Mouse (Mus musculus) stomach, embryonic 16.5 days (tissue): ENCODE measurements around the gene Sugct. TPM values are rescaled to one million over a fixed set of nuclear protein-coding genes. Genes with fewer than 3 reads are reported as not detected.
A peak's percentile ranks its signal among the peaks of the same experiment; 100 is the strongest.

Experiments
- ATAC-seq: fragments of 200-750 bp; cut with Nextera tagmentation; 2 replicates; pipeline ENCODE4 v1.8.0; 2017; ENCODE audit warnings: moderate number of reproducible peaks, moderate TSS enrichment; ENCODE audit not compliant: insufficient read depth, low FRiP score
- H3K27ac ChIP-seq: fragments of 300-500 bp; sonication (generic); 2 replicates; pipeline ENCODE4 v1.5.1; 2014; ENCODE audit warnings: low read length
- H3K27me3 ChIP-seq: fragments of 300-500 bp; sonication (generic); 2 replicates; pipeline ENCODE4 v1.6.1; 2014; ENCODE audit warnings: low read length, control low read depth, mixed read lengths; ENCODE audit not compliant: control insufficient read depth, insufficient read depth
- H3K36me3 ChIP-seq: fragments of 300-500 bp; sonication (generic); 2 replicates; pipeline ENCODE4 v1.6.1; 2014; ENCODE audit warnings: low read length; ENCODE audit not compliant: control insufficient read depth, insufficient read depth
- H3K4me1 ChIP-seq: fragments of 300-500 bp; sonication (generic); 2 replicates; pipeline ENCODE4 v1.6.1; 2014; ENCODE audit warnings: low read length, control low read depth, mixed read lengths; ENCODE audit not compliant: control insufficient read depth, insufficient read depth
- H3K4me2 ChIP-seq: fragments of 300-500 bp; sonication (generic); 2 replicates; pipeline ENCODE4 v1.6.1; 2014; ENCODE audit warnings: low read depth, low read length, mixed read lengths
- H3K4me3 ChIP-seq: fragments of 300-500 bp; sonication (generic); replicated peaks from 2 replicates; pipeline ENCODE4 v1.5.1; 2014; ENCODE audit warnings: mild to moderate bottlenecking, low read length
- H3K9ac ChIP-seq: fragments of 300-500 bp; sonication (generic); 2 replicates; pipeline ENCODE4 v1.6.1; 2014; ENCODE audit warnings: low read length
- H3K9me3 ChIP-seq: fragments of 300-500 bp; sonication (generic); replicated peaks from 2 replicates; pipeline ENCODE4 v1.6.1; 2016; ENCODE audit warnings: low read length, control low read depth; ENCODE audit not compliant: control insufficient read depth
- WGBS: fragments of 180-500 bp; shearing (Covaris S2); extraction: QIAGEN DNeasy Blood & Tissue Kit; methylation state at CpG from one replicate; pipeline ENCODE4 v1.1.7; 2014; 5-methylcytosine and 5-hydroxymethylcytosine counted together
- polyA plus RNA-seq: library from polyadenylated mRNA; unstranded; fragments of >200 nt; fragmentation: Nextera tagmentation; extraction: Ambion mirVana; gene quantifications from 2 replicates; pipeline ENCODE4 v1.2.1, GENCODE M21; 2015

Gene Sugct
- polyA plus RNA-seq, 1 experiment from 2014 or later = 6.6 TPM

GRCm38 (mm10) chr13:17695898-17696580, 686 bp upstream of the Sugct start:
- H3K27me3 ChIP-seq = no peaks in the 10 kb centered on the region
- peak overlapping the region; percentile 81 for H3K4me2 ChIP-seq
- peak overlapping the region; percentile 97 for H3K9ac ChIP-seq
- H3K36me3 ChIP-seq = no peaks in the 10 kb centered on the region
- ATAC-seq = no peak
- peaks cover 3% of the 10 kb centered on the region; the same call in 1 of the 2 replicates for H3K4me1 ChIP-seq
- WGBS = 7% methylated on average over 7 of the region's 7 CpGs
- H3K4me3 ChIP-seq = peak overlapping the region; percentile 84
- H3K27ac ChIP-seq = peak overlapping the region; percentile 95
- no peaks in the 10 kb centered on the region for H3K9me3 ChIP-seq

DNA sequence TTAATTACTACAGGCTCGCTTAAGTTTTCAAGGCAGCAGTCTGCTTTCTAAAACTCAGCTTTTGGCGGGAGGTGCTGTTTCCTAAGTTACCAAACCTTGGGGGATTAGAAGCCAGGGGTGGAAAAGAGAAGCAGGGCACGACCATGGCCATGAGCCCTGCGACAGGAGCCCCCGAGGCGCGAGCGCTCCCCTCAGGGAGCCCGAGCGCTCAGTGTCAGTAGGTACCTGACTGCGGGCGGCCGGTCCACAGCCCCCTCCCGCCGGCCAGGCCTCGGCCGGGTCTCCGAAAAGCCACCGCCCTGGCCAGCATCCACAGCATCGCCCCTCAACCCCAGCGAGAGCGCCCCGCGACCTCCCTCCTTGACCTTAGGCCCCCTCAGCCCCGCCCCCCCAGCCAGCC, 939 bp downstream of the Sugct start:
- under 1% methylated on average over 24 of the region's 25 CpGs for WGBS
- H3K9ac ChIP-seq = peak overlapping the region; percentile 77
- peaks cover 7% of the 10 kb centered on the region for H3K4me1 ChIP-seq
- peak overlapping the region; percentile 62 for H3K4me2 ChIP-seq
- H3K27ac ChIP-seq = peak overlapping the region; percentile 71
- no peaks in the 10 kb centered on the region for H3K9me3 ChIP-seq
- no peaks in the 10 kb centered on the region for H3K27me3 ChIP-seq
- no peaks in the 10 kb centered on the region for H3K36me3 ChIP-seq
- H3K4me3 ChIP-seq = peak overlapping the region; percentile 84
- ATAC-seq = peak; percentile 65

- H3K27ac ChIP-seq = no peak overlapping the region
- WGBS = 56% methylated on average over 5 of the region's 5 CpGs
Measured at GRCm38 (mm10) chr13:17693816-17694215, 1.5 kb downstream of the Sugct start.

DNA sequence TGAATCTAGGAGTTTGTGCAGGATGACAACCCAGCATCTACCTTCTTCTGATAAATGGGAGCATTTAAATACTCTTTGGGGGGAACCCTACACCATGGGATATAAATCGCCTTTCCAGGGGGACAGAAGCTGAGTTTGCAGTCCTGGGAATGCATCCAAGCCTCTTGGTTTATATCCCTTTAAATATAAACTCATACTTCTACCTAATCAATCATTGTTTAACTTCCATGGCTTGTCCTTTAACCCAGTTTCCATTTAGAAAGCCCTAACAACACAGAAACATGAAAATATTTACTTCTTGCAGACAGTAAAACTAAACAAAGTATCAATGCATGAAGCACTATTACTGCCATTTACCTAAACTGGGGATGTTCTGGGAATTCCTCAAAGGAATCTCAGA, 3.9 kb downstream of the Sugct start:
- Histone ChIP-seq H3K4me3 (no peak overlapping the region), H3K9ac (no peak overlapping the region), H3K4me2 (no peak overlapping the region), H3K4me1 (peaks cover 7% of the 10 kb centered on the region), H3K36me3 (no peaks in the 10 kb centered on the region), H3K27ac (peak overlapping the region; percentile 38; the same call in 1 of the 2 replicates), H3K27me3 (no peaks in the 10 kb centered on the region), H3K9me3 (no peaks in the 10 kb centered on the region)
- 18% methylated on average over 1 of the region's 1 CpGs for WGBS
- ATAC-seq = no peak

More at GRCm38 (mm10) chr13:17693816-17694215, 1.5 kb downstream of the Sugct start:
- Histone ChIP-seq H3K36me3 (no peaks in the 10 kb centered on the region), H3K4me2 (peak overlapping the region; percentile 62), H3K27me3 (no peaks in the 10 kb centered on the region), H3K4me3 (peak overlapping the region; percentile 84), H3K9me3 (no peaks in the 10 kb centered on the region), H3K4me1 (peaks cover 7% of the 10 kb centered on the region), H3K9ac (no peak overlapping the region)
- no peak for ATAC-seq

- H3K36me3 ChIP-seq = no peaks in the 10 kb centered on the region
- H3K9me3 ChIP-seq = no peaks in the 10 kb centered on the region
- H3K4me2 ChIP-seq = no peak overlapping the region
- H3K9ac ChIP-seq = no peak overlapping the region
- peaks cover 7% of the 10 kb centered on the region for H3K4me1 ChIP-seq
- H3K4me3 ChIP-seq = no peak overlapping the region
- peak overlapping the region; percentile 66; the same call in 1 of the 2 replicates for H3K27ac ChIP-seq
- no peak for ATAC-seq
- no peaks in the 10 kb centered on the region for H3K27me3 ChIP-seq
Measured at GRCm38 (mm10) chr13:17690686-17691085, 4.7 kb downstream of the Sugct start.

- Histone ChIP-seq H3K4me2 (no peak overlapping the region), H3K9ac (no peak overlapping the region), H3K4me3 (no peak overlapping the region), H3K36me3 (no peaks in the 10 kb centered on the region), H3K27ac (no peak overlapping the region), H3K4me1 (peaks cover 7% of the 10 kb centered on the region), H3K27me3 (no peaks in the 10 kb centered on the region), H3K9me3 (no peaks in the 10 kb centered on the region)
- ATAC-seq = no peak
Measured at GRCm38 (mm10) chr13:17689461-17689860, 5.9 kb downstream of the Sugct start.

DNA sequence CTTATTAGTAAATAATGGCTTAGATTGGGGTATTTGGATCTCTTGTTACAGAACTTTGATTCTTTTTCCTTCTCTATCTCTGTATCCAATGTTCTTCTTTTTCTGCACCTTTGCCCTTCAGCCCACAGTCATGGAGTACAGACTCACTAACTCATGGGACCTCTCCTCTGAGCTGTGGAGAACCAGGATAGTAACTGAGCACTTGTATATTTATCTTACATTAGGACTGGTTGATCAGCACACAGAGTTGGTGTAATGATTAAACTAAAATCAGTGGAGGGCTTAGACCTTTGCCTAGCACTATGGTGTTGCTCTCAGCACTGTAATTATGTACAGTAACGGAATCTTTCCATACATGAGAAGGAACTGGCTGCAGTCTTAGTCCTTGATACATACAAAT, 24.2 kb downstream of the Sugct start:
- no peak for ATAC-seq

DNA sequence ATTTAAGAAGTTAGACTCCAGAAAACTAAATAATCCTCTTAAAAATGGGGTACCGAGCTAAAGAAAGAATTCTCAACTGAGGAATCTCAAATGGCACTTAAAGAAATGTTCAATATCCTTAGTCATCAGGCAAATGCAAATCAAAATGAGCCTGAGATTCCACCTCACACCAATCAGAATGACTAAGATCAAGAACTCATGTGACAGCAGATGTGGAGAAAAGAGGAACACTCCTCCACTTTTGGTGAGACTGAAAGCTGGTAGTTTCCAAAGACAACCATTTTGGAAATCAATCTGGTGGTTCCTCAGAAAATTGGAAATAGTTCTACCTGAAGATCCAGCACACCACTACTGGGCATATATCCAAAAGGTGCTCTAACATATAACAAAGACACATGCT, 28.0 kb downstream of the Sugct start:
- Histone ChIP-seq H3K27ac (no peak overlapping the region), H3K4me1 (no peaks in the 10 kb centered on the region), H3K9ac (no peak overlapping the region), H3K36me3 (no peaks in the 10 kb centered on the region), H3K9me3 (no peaks in the 10 kb centered on the region), H3K4me3 (no peak overlapping the region), H3K27me3 (no peaks in the 10 kb centered on the region), H3K4me2 (no peak overlapping the region)
- 75% methylated on average over 1 of the region's 1 CpGs for WGBS
- no peak for ATAC-seq

More for the DNA sequence above, 24.2 kb downstream of the Sugct start:
- Histone ChIP-seq H3K4me3 (no peak overlapping the region), H3K27me3 (no peaks in the 10 kb centered on the region), H3K36me3 (no peaks in the 10 kb centered on the region), H3K4me2 (no peak overlapping the region), H3K9ac (no peak overlapping the region), H3K9me3 (no peaks in the 10 kb centered on the region), H3K4me1 (no peaks in the 10 kb centered on the region), H3K27ac (no peak overlapping the region)
- 64% methylated on average over 1 of the region's 1 CpGs for WGBS

GRCm38 (mm10) chr13:17642294-17642693, 53.1 kb downstream of the Sugct start:
- Histone ChIP-seq H3K9me3 (no peaks in the 10 kb centered on the region), H3K4me1 (no peaks in the 10 kb centered on the region), H3K4me3 (no peak overlapping the region), H3K27me3 (no peaks in the 10 kb centered on the region), H3K4me2 (no peak overlapping the region), H3K9ac (no peak overlapping the region), H3K27ac (no peak overlapping the region), H3K36me3 (no peaks in the 10 kb centered on the region)
- ATAC-seq = no peak
- 52% methylated on average over 2 of the region's 2 CpGs for WGBS
